Mouse (Mus musculus) MN1 (cell line): ENCODE measurements at regions not wholly inside any gene's neighbourhood (a gene's known extent, or its start where the extent isn't known, plus 50 kb on each side); places are given as distances from the start of the nearest gene placed in this dataset.
A peak's percentile ranks its signal among the peaks of the same experiment; 100 is the strongest.

Source experiments
- DNase-seq: peaks from one replicate; pipeline ENCODE4 v3.0.0-alpha.2; 2016; ENCODE audit warnings: low spot score

DNA sequence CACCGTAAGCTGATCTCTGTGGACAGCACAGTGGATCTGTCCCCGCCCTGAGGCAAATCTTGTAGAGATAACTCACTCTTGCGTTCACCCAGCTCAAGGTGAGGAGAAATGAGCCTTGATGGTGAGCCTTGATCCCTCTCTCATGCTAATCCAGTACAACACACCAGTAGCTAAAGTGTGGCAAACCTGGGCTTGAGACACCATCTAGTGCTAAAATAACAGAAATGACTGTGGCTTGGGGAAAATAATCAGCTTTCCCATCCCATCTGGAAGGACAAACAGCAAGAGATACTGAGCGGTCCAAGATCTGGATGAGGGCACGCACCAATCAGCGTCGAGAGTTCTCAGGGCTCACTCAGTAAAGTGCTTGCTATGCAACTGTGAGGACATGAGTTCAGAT is 50.9 kb upstream of the Cbln4 start:
- no peak for DNase-seq

DNA sequence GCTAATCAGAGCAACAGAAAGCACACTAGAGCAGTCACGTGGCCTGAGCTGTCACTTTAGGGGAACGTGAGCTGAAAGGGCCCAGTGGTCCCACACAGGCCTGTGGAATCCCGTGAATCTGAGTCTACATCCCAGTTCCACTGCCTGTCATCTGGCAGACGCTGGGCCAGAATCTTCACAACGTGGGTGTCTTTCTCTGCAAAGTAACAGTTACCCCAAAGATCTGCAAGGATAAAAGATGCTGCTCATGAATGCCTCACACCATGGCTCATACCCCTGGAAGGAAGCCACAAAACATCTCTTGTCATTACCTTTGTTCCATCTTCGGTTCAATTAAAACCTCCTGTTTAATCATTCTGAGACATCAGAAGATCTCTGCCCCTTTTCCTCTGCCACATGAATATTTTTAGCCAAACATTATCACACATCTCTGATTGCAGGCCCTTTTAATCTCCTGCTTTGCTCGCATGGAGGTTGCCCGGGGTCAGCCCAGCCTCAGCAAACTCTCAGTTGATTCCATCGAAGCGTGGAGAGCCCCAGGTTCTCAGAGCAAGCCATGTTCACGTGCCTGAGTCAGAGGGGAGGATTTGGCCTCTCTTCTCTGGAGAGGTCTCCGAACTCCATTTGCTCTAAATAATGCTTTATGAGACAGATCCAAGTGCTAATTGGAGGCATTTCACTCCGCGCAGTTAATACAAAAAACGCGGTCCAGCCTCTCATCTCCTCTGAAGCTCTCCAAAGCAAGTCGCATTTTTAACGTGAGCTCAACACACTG is 60.8 kb upstream of the Cbln4 start:
- DNase-seq, result no peak

DNA sequence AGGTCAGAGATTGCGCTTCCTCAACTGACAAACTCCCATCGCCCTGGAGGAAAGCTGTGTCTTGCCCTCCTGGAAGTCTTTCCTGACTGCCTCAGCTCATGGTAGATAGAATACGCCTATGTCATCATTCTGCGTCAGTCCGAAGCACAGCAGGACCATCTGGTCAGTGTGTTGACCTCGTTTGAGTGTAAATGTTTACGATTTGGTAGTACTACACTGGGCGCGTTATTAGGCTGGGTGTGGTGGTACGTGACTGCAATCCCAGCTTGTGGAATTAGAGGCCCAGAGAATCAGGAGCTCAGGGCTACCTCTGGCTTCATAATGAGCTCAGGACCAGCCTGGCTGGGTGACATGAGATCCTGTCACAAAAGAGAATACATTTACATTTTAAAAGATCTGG is 62.0 kb upstream of the Cbln4 start:
- DNase-seq, result no peak

DNA sequence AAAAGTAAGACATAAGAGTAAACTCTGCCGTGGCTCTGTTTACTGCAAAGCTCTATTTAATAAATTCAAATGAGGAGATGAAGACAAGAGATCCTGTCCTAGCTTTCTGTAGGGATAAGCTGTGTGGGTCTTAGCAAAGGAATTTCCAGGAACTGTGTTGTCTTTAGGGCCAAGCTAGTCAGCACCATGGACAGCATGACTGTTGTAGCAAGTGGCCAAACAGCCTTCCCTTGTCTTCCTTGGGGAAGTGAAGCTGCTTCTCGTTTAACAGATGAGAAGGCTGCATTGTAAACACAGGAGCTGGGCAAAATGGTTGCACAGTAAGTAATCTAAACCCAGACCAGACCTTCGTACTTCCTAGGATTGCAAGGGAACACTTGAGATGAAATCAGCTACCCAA is 67.4 kb upstream of the Cbln4 start:
- DNase-seq, result no peak

DNA sequence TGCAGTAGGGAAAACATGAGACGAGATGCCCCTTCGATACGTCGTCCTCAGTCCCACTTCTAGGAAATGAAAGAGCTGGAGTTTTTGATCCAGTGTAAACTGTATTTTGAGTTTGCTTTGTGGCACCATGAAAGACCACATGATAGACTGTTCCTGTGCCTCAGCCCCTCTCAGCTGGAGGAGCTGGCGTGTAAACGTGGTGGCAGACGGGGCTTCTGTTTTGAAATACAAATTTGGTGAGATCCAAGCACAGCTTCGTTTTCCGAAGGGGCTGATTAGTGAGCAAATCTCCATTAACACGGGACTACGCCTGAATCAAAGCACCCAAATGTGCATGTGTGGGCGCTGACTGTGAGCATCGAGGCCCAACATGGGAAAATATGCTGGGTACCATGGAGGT is 70.4 kb upstream of the Cbln4 start:
- no peak for DNase-seq

DNA sequence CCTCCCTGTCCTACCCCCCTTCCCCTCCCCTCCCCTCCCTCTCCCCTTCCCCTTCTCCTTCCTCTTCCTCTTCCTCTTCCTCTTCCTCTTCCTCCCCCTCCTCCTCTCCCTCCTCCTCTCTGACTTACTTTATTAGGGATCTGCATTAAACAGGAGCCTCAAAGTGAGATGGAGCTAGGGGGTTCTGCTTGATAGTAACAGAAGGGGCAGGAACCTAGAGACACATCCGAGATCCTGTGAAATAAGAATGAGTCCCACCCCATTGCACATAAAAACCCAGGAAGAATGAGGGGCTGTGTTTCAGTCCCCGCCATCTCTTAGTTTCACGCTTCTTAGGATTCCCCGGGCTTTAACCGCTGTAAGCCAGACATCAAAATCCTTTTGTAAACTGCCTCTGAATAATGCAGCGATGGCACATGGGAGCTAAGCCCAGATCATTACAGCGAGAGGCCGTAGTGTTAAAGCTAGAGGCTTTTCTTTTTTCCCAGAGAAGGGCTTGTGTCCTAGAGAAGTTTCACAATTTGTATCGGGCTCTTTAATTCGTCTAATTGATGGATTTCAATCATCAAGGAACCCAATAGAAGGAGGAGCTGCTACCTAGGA is 72.4 kb upstream of the Cbln4 start:
- no peak for DNase-seq

DNA sequence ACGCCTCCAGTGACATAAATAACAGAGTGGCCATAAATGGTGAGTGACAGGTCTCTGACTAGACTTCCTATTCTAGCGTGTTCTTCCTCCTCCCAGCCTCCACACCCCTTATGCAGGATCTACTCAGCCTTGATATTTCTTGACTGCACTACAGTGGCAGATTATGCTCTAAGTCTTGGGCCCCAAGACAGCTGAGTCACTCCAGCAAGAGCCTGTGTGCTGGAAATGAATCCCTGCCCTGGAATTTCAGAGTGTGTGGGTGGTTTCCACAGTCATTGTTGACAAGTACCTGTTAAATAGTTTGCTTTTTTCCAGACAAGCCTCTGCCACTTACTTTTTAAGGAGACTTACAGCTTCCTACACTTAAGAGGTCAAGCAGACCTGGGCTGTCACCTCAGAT is 84.3 kb upstream of the Cbln4 start:
- no peak for DNase-seq

DNA sequence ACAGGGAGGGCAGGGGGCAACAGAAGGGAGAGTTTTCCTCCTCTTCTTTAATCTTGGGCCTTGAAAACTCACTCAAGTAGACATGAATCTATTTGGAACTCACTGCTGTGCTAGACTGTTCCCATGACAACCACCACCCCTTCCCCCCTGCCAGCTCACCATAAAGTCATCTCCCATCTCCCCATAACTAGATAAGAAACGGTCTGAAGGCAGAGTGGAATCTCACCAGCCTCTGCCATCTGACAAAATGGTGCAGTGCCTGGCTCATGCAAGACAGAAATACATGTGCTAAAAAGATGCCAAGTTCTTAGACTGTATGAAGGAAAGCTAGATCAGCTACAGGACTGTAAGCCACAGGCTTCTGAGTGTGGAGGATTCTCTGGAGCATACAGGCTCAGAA is 88.0 kb upstream of the Cbln4 start:
- no peak for DNase-seq

DNA sequence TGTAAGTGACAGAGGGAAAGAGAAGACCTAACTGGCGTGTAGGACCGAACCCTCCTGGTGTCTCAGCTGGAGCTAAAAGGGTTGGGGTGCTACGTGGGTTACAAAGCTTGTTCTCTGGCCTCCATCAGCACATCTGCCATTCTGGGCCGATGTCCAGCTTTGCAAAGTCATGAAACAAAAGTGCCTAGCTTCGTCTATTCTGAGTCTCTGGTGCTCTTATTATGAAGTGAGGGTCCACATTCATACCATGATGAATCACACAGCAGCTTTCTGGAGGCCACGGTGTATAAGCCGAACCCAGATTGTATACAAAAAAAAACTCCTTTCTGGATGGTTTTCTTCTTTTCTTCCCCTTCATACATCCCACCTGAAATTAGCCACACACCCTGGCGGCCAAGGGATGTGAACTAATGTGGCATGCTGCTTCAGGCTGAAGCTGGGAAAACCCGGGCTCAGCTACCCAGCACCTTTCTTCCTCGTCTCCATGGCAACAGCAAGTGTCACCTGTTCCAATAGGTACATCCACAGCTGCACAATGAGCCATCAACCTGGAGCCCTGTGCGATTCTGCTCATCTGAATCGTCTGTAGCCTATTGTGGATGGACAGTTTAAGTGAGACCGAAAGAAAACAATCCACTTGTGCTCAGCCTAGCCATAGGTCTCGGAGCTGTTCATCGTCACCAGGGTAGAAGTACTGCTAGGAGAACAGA is 89.5 kb upstream of the Cbln4 start:
- peak; percentile 43 for DNase-seq

DNA sequence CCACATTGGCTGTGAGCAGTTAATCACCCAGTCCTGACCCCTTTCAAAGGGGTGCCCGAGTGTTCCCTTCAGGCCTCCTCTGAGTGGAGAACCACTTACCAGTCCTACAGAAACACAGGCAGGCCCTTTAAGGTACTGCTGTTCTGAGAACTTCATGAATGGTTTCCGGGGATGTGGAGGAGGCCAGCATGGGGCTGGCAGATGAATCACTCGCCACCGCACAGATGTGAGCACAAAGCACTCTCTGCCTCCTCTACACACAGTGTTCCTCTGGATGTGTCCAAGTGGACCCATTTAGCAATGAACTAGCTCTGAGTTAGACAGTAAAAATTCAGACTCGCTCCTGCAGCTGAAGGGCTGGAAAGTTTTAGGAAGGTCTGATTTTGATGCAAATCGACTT is 96.8 kb upstream of the Cbln4 start:
- no peak for DNase-seq

DNA sequence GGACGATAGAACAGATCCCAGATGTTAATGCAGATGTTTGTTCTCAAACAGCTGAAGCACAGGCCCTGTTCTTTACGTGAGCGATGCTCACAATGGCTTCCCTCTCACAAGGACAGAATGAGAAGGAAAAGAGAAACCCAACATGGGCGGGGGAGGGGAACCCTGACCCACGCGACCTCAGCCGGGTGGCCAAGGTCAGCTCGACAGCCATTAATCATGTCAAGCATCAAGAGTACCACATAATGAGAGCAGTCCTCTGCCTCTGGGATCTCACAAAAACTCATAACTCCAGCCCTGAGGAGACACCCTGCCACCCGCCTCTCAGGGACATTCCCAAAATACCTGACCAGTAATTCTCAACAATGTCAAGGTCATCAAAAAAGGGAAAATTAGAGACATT is 100.0 kb upstream of the Cbln4 start:
- no peak for DNase-seq

DNA sequence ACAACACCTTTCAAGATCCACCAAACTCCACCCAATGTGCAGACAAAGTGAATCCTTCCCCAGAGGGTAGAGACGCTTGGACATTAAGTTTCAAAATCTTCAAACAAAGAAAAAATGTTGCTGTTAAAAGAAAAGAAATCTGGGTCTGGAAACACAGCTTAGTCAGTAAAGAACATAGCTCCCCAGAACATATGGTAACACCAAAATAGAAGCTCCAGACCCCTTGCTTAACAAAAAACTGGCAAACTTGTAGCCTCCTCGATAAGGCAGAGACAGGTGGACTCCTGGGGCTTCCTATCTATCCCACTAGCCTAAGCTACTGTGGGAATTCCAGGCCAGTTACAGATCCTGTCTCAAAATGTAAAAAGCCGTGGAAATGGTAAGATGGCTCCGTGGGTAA is 99.6 kb upstream of the Mc3r start:
- no peak for DNase-seq

DNA sequence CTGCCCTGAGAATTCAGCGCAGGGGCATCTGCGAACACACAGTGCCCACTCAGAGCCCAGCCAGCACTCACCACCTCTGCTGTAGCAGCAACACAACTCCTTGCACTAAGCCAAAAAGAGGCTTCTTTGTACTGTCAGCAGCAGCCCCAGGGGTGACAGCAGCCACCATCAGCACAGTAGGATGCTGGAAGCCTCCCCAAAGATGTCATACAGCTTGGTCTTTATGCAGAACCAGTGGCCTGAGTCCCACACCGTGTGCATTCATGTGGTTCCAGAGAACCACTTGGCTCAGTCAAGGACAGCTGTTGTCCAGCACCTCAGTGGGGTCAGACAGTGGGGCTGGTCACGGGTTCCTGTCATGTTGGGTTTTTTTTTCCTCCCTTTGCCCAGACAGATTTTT is 98.6 kb upstream of the Mc3r start:
- no peak for DNase-seq

DNA sequence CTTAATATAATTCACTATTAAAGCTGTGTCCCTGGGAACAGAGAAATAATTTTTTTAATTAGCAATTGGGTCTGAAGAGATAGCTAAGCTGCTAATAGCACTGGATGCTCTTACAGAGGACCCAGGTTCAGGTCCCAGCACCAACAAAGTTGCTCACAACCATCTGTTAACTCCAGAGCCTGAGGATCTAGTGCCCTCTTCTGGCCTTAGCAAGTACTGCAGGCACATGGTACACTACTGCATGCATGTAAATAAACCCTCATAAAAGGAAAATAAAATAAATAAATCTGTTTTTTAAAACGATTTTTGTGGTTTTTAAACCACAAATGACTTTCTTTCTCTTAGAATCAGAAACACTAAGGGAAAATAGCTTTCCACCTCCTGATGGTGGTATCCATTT is 97.4 kb upstream of the Mc3r start:
- no peak for DNase-seq

DNA sequence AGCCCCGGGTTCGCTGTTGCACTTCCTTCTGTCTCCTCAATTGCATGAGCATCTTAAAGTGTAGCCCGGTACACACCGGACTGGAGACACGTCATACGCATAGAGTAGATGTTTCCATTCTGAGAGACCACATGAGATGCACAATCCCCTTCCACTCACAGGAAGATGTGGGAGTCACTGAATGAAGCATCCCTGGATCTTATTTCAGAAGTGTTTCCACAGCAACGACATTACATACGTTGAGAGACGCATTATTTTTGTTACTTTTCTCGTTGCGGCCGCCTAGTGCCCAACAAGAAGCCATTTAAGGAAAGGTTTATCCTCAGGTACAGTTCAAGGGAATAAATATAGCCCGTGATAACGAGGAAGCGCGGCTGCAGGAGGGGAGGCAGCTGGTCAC is 88.4 kb upstream of the Mc3r start:
- DNase-seq, result no peak

DNA sequence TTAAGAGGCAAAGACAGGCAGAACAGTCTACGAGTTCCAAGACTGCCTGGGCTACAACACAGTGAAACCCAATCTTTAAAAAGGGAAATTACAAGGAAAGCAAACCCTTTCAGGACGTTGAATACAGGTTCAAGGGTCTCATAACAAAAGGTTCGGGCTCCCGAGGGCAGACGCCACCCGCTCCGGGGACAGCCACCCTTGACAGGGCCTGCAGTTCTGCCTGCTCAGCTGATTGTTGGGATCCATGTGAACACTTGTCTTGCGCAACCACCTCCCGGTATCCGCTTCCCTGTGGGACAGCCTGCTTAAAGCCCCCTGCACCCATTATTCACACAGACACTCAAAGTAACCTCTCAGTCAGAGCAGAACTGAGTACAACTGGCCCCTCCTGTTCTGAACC is 70.9 kb upstream of the Mc3r start:
- no peak for DNase-seq

DNA sequence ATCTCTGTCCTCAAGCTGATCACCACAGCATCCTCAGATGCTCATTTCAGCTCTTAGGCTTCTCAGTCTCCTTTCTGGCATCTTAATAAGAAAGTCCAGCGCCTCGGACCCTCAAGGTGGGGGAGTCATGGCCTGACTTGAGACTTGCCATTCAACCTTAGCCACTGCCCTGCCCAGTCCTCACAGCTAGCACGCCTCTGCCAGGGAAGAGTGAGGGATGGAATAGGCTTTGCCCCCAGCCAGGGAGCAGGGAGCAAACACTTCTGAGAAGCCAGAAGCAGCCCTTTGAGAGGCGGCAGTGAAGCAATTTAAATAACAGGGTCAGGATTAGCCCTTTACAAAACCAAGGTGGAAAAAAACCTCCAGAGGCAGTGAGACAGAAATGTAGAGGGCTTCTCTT is 69.0 kb upstream of the Mc3r start:
- no peak for DNase-seq

DNA sequence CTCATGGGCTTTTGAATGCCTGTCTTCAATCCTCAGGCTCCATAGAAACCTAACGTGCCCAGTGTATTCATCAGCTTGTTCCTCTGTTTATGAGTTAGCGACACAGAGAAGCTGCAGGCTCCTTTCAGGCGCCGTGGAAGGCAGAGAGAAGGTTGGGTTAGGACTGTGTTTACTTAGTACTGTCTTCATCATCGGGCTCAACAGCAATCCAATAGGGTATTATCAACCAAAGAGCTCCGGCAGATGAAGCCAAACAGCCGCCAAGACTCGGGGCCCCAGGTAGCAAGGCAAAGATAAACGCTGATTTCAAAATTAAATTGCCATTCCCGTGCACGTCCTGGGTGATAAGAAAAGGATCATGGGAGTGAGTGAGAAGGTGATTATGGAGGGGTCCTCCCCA is 50.5 kb upstream of the Mc3r start:
- no peak for DNase-seq
